Mouse (Mus musculus) thymus, adult 2 months (tissue): ENCODE measurements around the gene Angel2. TPM values are rescaled to one million over a fixed set of nuclear protein-coding genes. Genes with fewer than 3 reads are reported as not detected.

Experiments
- DNase-seq: peaks from one replicate; pipeline ENCODE4 v3.0.0; 2021
- H3K27ac ChIP-seq: fragments of 200-500 bp; 2 replicates; pipeline ENCODE4 v1.5.1; 2012; ENCODE audit warnings: low read length, control low read depth; ENCODE audit not compliant: control insufficient read depth, insufficient read depth
- H3K27me3 ChIP-seq: fragments of 200-500 bp; 2 replicates; pipeline ENCODE4 v1.6.1; 2012; ENCODE audit warnings: mild to moderate bottlenecking, low read length, moderate library complexity, mixed read lengths; ENCODE audit not compliant: control insufficient read depth, insufficient read depth
- H3K36me3 ChIP-seq: fragments of 200-500 bp; 2 replicates; pipeline ENCODE4 v1.6.1; 2012; ENCODE audit warnings: mild to moderate bottlenecking, low read length, moderate library complexity; ENCODE audit not compliant: control insufficient read depth, insufficient read depth
- H3K4me1 ChIP-seq: fragments of 200-500 bp; replicated peaks from 2 replicates; pipeline ENCODE4 v1.6.1; 2012; ENCODE audit warnings: low read length; ENCODE audit not compliant: control insufficient read depth, insufficient read depth
- H3K4me3 ChIP-seq: fragments of 200-500 bp; 2 replicates; pipeline ENCODE4 v1.5.1; 2012; ENCODE audit warnings: mild to moderate bottlenecking, low read length, control low read depth, moderate library complexity; ENCODE audit not compliant: control insufficient read depth, insufficient read depth
- CTCF ChIP-seq: fragments of 200-500 bp; IDR thresholded peaks from 2 replicates; pipeline ENCODE4 v1.5.1; 2012; ENCODE audit warnings: mild to moderate bottlenecking, control low read depth, low read length, moderate library complexity, borderline replicate concordance; ENCODE audit not compliant: control insufficient read depth, poor library complexity, insufficient read depth; ENCODE audit errors: extremely low read depth
- POLR2A ChIP-seq: fragments of 200-500 bp; IDR thresholded peaks from 2 replicates; pipeline ENCODE4 v1.6.1; 2012; ENCODE audit warnings: mild to moderate bottlenecking, low read length, control low read depth, moderate library complexity; ENCODE audit not compliant: control insufficient read depth, poor library complexity, insufficient read depth; ENCODE audit errors: extremely low read depth
- WGBS: fragments of 180-500 bp; shearing (Covaris S2); methylation state at CpG from one replicate; pipeline ENCODE4 v1.1.7; 2018; 5-methylcytosine and 5-hydroxymethylcytosine counted together
- polyA plus RNA-seq: library from polyadenylated mRNA; depleted of rRNA; stranded (reverse); fragments of >200 nt; gene quantifications from 2 replicates; pipeline ENCODE4 v1.2.3, GENCODE M21; 2012

Angel2 gene
- polyA plus RNA-seq, 1 experiment = 36.8 TPM

DNA sequence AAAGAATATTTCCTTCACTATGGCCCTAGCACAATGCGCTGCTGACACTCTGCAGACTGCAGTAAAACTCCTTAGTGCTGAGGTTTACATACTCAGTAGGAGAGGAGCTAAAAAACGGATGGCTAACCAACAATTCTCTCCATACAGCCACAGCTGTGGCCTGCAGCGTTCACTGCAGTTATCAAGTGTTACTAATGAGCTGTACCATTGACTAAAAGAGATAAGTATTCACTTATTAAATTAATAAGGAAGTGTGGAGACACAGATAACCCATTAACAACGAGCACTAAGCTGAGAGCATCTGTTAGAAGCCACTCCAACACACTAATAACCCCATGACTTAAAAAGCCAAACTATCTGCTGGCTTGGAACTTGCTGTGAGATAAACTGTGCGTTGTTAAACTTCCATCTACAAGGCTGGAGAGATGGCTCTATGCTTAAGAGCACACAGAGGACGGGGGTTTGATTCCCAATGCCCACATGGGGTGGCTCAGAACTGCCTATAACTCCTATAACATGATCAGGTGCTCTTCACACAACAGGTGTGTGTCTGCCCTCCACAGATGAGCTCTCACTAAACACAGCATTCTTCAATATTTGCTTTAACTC is 31.2 kb upstream of the Angel2 start:
- Histone ChIP-seq H3K27ac (no peak overlapping the region), H3K4me1 (no peaks in the 10 kb centered on the region), H3K36me3 (no peaks in the 10 kb centered on the region), H3K4me3 (no peak overlapping the region), H3K27me3 (no peaks in the 10 kb centered on the region)
- TF ChIP-seq POLR2A (no peak), CTCF (no peak)
- 92% methylated on average over 6 of the region's 6 CpGs for WGBS
- DNase-seq = no peak

- H3K36me3 ChIP-seq = no peaks in the 10 kb centered on the region
- no peaks in the 10 kb centered on the region for H3K27me3 ChIP-seq
- TF ChIP-seq CTCF (no peak), POLR2A (no peak)
- 98% methylated on average over 3 of the region's 3 CpGs for WGBS
- H3K4me1 ChIP-seq = no peaks in the 10 kb centered on the region
- H3K4me3 ChIP-seq = no peak overlapping the region
- DNase-seq = no peak
- H3K27ac ChIP-seq = no peak overlapping the region
These were observed 26.7 kb upstream of the Angel2 start for GRCm38 (mm10) chr1:190898186-190898585.

- H3K36me3 ChIP-seq = no peaks in the 10 kb centered on the region
- TF ChIP-seq CTCF (no peak), POLR2A (no peak)
- H3K27me3 ChIP-seq = no peaks in the 10 kb centered on the region
- DNase-seq = no peak
- 91% methylated on average over 9 of the region's 9 CpGs for WGBS
- H3K4me1 ChIP-seq = no peaks in the 10 kb centered on the region
- no peak overlapping the region for H3K4me3 ChIP-seq
- H3K27ac ChIP-seq = no peak overlapping the region
These were observed 25.9 kb upstream of the Angel2 start for GRCm38 (mm10) chr1:190898899-190899575.

DNA sequence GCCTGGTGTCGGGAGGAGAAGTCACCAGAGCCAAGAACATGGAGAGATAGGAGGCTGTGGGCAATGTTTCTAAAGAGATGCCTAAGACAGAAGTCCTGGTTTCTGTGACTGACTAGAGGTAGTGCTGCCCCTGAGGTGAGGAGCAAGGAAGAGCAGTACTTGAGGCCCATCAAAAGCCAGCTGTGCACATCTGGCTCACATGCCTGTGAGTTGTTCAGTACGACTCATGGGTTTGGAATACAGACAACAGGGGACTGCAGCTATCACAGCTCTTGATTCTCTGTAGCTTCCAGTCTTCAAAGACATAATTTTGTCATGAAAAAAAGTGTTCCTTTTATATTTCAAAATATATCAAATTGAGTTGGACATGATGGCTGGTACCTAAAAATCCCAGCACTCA is 23.8 kb upstream of the Angel2 start:
- Histone ChIP-seq H3K27me3 (no peaks in the 10 kb centered on the region), H3K4me1 (no peaks in the 10 kb centered on the region), H3K27ac (no peak overlapping the region), H3K4me3 (no peak overlapping the region), H3K36me3 (no peaks in the 10 kb centered on the region)
- WGBS = 96% methylated on average over 2 of the region's 2 CpGs
- TF ChIP-seq CTCF (no peak), POLR2A (no peak)
- no peak for DNase-seq

DNA sequence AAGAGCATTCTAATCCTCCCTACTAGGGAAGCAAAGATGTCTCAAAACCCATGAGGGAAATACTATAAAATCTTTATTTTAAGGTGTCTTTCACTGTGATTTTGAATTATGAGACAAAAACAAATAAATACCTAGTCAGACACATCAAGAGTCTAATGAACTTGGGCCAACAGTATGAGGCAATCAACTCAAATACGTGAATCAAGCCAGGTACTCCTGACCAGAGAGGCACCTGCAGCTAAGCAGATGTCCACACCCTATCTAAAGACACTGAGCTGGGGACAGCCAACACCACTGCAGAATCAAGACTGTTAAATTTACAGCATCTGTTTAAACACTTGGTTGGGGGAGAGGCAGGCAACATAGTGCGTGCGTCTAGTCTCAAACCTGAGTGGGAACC is 20.8 kb upstream of the Angel2 start:
- H3K4me1 ChIP-seq = no peaks in the 10 kb centered on the region
- no peak for DNase-seq
- no peak overlapping the region for H3K4me3 ChIP-seq
- no peak overlapping the region for H3K27ac ChIP-seq
- H3K27me3 ChIP-seq = no peaks in the 10 kb centered on the region
- no peaks in the 10 kb centered on the region for H3K36me3 ChIP-seq
- 98% methylated on average over 3 of the region's 3 CpGs for WGBS
- TF ChIP-seq POLR2A = no peak
- no peak for TF ChIP-seq CTCF

- no peak overlapping the region for H3K27ac ChIP-seq
These were observed 20.2 kb upstream of the Angel2 start for GRCm38 (mm10) chr1:190904714-190905113.

More at GRCm38 (mm10) chr1:190904714-190905113, 20.2 kb upstream of the Angel2 start:
- H3K27me3 ChIP-seq = no peaks in the 10 kb centered on the region
- 96% methylated on average over 16 of the region's 16 CpGs for WGBS
- no peaks in the 10 kb centered on the region for H3K4me1 ChIP-seq
- TF ChIP-seq POLR2A (no peak), CTCF (no peak)
- no peak overlapping the region for H3K4me3 ChIP-seq
- no peaks in the 10 kb centered on the region for H3K36me3 ChIP-seq
- DNase-seq = no peak
